Mouse (Mus musculus): Measurements from ENCODE around the gene Gm10382. TPM values are rescaled to one million over a fixed set of nuclear protein-coding genes. Genes with fewer than 3 reads are reported as not detected.
A peak's percentile ranks its signal among the peaks of the same experiment; 100 is the strongest.
"Not testable (repeated sequence)": the region's sequence is repeated elsewhere in the genome, so short reads cannot be mapped to it uniquely, and the experiment has no call there.

Gm10382 gene
- total RNA-seq, 1 experiment: 0.98 TPM

- Histone ChIP-seq H3K27ac (ENCODE audit: insufficient read depth, low read depth, low read length, poor library complexity, severe bottlenecking) (peak within 1 kb of the TSS; percentile 98), H3K4me1 (ENCODE audit: control insufficient read depth in 2 of 2, insufficient read depth in 2 of 2, low read length in 2 of 2, poor library complexity in 1 of 2) (peaks cover 3 to 4% of the 10 kb centered on the region in 2 experiments; a peak in 2 of 4 replicates), H3K9ac (ENCODE audit: insufficient read depth, low read depth, low read length, poor library complexity, severe bottlenecking) (peak within 1 kb of the TSS; percentile 95), H3K9me3 (ENCODE audit: control insufficient read depth, insufficient read depth, low read depth, low read length) (no peaks in the 10 kb centered on the region), H3K36me3 (ENCODE audit: control insufficient read depth, insufficient read depth, low read length, poor library complexity, severe bottlenecking) (peaks cover 23% of the 10 kb centered on the region), H3K4me3 (ENCODE audit: insufficient read depth in 1 of 2, low read depth in 1 of 2, low read length in 2 of 2, poor library complexity in 1 of 2, severe bottlenecking in 1 of 2) (peak within 1 kb of the TSS; percentile 85 to 92)
- peak; percentile 89 for TF ChIP-seq MAFK (IDR thresholded peaks at IDR 0.05; ENCODE audit: insufficient read depth, low read depth, low read length)
- TF ChIP-seq ZC3H11A (IDR thresholded peaks at IDR 0.05; ENCODE audit: borderline replicate concordance, low read depth, low read length): no peak
- peak; percentile 81 for TF ChIP-seq CHD2 (IDR thresholded peaks at IDR 0.05; ENCODE audit: low read depth, low read length)
- peak; percentile 53; the same call in 1 of the 2 replicates for TF ChIP-seq HCFC1 (IDR thresholded peaks at IDR 0.05; ENCODE audit: borderline replicate concordance, insufficient read depth, low read length)
- no peak for DNase-seq (ENCODE audit: low read depth, low spot score)
- in situ Hi-C loops (cut with MboI; ENCODE audit: low sequenced_read_pairs in 2 of 2, unreplicated experiment in 2 of 2): no loop called here
These were observed 688 bp downstream of the Gm10382 start, which contains the start of gene Ubc for GRCm38 (mm10) chr5:125389579-125390441. Gene Ubc, minus strand, starts transcription at chr5:125390202.

GRCm38 (mm10) chr5:125390906-125391477, 1.9 kb downstream of the Gm10382 start:
- Histone ChIP-seq H3K9me3 (ENCODE audit: control insufficient read depth, insufficient read depth, low read depth, low read length) (no peaks in the 10 kb centered on the region), H3K9ac (ENCODE audit: insufficient read depth, low read depth, low read length, poor library complexity, severe bottlenecking) (no peak overlapping the region), H3K4me3 (ENCODE audit: insufficient read depth in 1 of 2, low read depth in 1 of 2, low read length in 2 of 2, poor library complexity in 1 of 2, severe bottlenecking in 1 of 2) (no peak overlapping the region), H3K4me1 (ENCODE audit: control insufficient read depth in 2 of 2, insufficient read depth in 2 of 2, low read length in 2 of 2, poor library complexity in 1 of 2) (peaks cover 3 to 7% of the 10 kb centered on the region in 2 experiments; a peak in 2 of 4 replicates), H3K36me3 (ENCODE audit: control insufficient read depth, insufficient read depth, low read length, poor library complexity, severe bottlenecking) (peaks cover 13% of the 10 kb centered on the region), H3K27ac (ENCODE audit: insufficient read depth, low read depth, low read length, poor library complexity, severe bottlenecking) (no peak overlapping the region)
- in situ Hi-C loops (cut with MboI; ENCODE audit: low sequenced_read_pairs in 2 of 2, unreplicated experiment in 2 of 2): no loop called here
- no peak for TF ChIP-seq MAFK (IDR thresholded peaks at IDR 0.05; ENCODE audit: insufficient read depth, low read depth, low read length)
- TF ChIP-seq ZNF384 (IDR thresholded peaks at IDR 0.05; ENCODE audit: low read depth, low read length): no peak
- TF ChIP-seq HCFC1 (IDR thresholded peaks at IDR 0.05; ENCODE audit: borderline replicate concordance, insufficient read depth, low read length): no peak
- TF ChIP-seq CHD2 (IDR thresholded peaks at IDR 0.05; ENCODE audit: low read depth, low read length): no peak
- no peak for TF ChIP-seq ZC3H11A (IDR thresholded peaks at IDR 0.05; ENCODE audit: borderline replicate concordance, low read depth, low read length)
- DNase-seq (ENCODE audit: low read depth, low spot score): no peak

GRCm38 (mm10) chr5:125391609-125392008, 2.5 kb downstream of the Gm10382 start:
- Histone ChIP-seq H3K9ac (ENCODE audit: insufficient read depth, low read depth, low read length, poor library complexity, severe bottlenecking) (no peak overlapping the region), H3K27ac (ENCODE audit: insufficient read depth, low read depth, low read length, poor library complexity, severe bottlenecking) (no peak overlapping the region; the same call in 1 of the 2 replicates), H3K4me1 (ENCODE audit: control insufficient read depth in 2 of 2, insufficient read depth in 2 of 2, low read length in 2 of 2, poor library complexity in 1 of 2) (peaks cover 3 to 7% of the 10 kb centered on the region in 2 experiments; a peak in 2 of 4 replicates), H3K9me3 (ENCODE audit: control insufficient read depth, insufficient read depth, low read depth, low read length) (no peaks in the 10 kb centered on the region), H3K4me3 (ENCODE audit: insufficient read depth in 1 of 2, low read depth in 1 of 2, low read length in 2 of 2, poor library complexity in 1 of 2, severe bottlenecking in 1 of 2) (no peak overlapping the region), H3K36me3 (ENCODE audit: control insufficient read depth, insufficient read depth, low read length, poor library complexity, severe bottlenecking) (peaks cover 12% of the 10 kb centered on the region)
- DNase-seq (ENCODE audit: low read depth, low spot score): no peak
- in situ Hi-C loops (cut with MboI; ENCODE audit: low sequenced_read_pairs in 2 of 2, unreplicated experiment in 2 of 2): no loop called here
- no peak for TF ChIP-seq ZC3H11A (IDR thresholded peaks at IDR 0.05; ENCODE audit: borderline replicate concordance, low read depth, low read length)

- H3K4me1 ChIP-seq (ENCODE audit: control insufficient read depth in 2 of 2, insufficient read depth in 2 of 2, low read length in 2 of 2, poor library complexity in 1 of 2); DNase-seq (ENCODE audit: low read depth, low spot score); in situ Hi-C loops (cut with MboI; ENCODE audit: low sequenced_read_pairs in 2 of 2, unreplicated experiment in 2 of 2); H3K4me3 ChIP-seq (ENCODE audit: insufficient read depth in 1 of 2, low read depth in 1 of 2, low read length in 2 of 2, poor library complexity in 1 of 2, severe bottlenecking in 1 of 2); H3K9me3 ChIP-seq (ENCODE audit: control insufficient read depth, insufficient read depth, low read depth, low read length); H3K9ac ChIP-seq (ENCODE audit: insufficient read depth, low read depth, low read length, poor library complexity, severe bottlenecking); H3K27ac ChIP-seq (ENCODE audit: insufficient read depth, low read depth, low read length, poor library complexity, severe bottlenecking): not testable (repeated sequence)
- H3K36me3 ChIP-seq (ENCODE audit: control insufficient read depth, insufficient read depth, low read length, poor library complexity, severe bottlenecking): peaks cover 12% of the 10 kb centered on the region
These were observed 3.1 kb downstream of the Gm10382 start for GRCm38 (mm10) chr5:125392176-125392575.

Data from ES-E14 (cell line).